Mouse (Mus musculus) gastrocnemius, adult 2 months (tissue): ENCODE measurements around the gene Scai. TPM values are rescaled to one million over a fixed set of nuclear protein-coding genes. Genes with fewer than 3 reads are reported as not detected.

Experiments used
- DNase-seq: peaks from one replicate; pipeline ENCODE4 v3.0.0; 2022
- H3K27ac ChIP-seq: fragments of 200-600 bp; 2 replicates; pipeline ENCODE4 v1.8.1; 2022; ENCODE audit warnings: mild to moderate bottlenecking
- H3K4me3 ChIP-seq: fragments of 200-600 bp; 2 replicates; pipeline ENCODE4 v1.8.1; 2022; ENCODE audit warnings: mild to moderate bottlenecking, moderate library complexity
- CTCF ChIP-seq: fragments of 200-600 bp; IDR thresholded peaks from 2 replicates; pipeline ENCODE4 v1.8.1; 2022; ENCODE audit warnings: antibody characterized with exemption, mild to moderate bottlenecking, moderate library complexity
- intact Hi-C: fragments of 180-260 bp; cut with DNase I; formaldehyde crosslinking; loops from one replicate; pipeline ENCODE4 v1.15.1; 2025
- total RNA-seq, 2 experiments: library from RNA; stranded (reverse); gene quantifications; 2 replicates each; pipeline ENCODE4 v1.2.3; 2021

Scai gene
- total RNA-seq, 2 experiments from 2014 or later = 2.7 to 3.0 TPM

DNA sequence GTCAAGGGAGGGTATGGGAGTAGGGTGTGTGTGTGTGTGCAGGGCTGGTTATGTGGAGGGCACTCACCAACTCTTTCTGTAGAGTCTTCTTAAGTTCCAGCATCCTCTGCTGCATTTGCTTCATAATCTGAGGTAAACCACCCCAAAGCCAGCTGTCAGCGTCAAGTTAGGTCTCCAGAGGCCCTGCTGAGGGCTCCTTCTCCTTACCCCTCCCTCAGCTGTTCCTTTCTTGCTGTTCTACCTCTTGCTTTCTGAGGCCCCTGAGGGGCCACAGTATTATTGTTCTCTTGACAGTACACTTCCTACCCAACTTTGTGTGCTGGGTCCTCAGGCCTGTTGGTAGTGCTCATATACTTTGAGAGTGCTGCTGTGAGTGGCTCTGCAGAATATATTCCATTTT, 170.5 kb downstream of the Scai start:
- Histone ChIP-seq H3K27ac (no peak overlapping the region), H3K4me3 (no peak overlapping the region)
- intact Hi-C loops = no loop called here
- DNase-seq = no peak
- no peak for TF ChIP-seq CTCF

DNA sequence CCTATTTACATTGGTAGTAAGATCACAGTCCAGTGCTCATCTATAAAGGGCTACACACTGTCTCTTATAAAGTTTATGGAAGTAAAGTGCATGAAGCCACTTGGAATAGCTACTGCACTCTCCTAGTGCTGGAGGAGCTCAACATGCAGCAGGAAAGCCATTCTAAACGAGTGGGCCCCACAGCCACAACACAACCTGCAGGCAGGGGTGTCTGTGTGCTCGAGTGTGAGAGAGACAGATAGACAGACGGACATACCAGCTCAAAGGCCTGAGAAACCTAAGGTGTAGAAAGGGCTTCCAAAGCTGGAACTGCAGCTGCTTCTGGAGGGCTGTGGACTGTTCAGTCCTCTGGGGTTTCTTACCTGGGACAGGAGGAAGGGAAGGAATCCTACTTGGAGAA, 174.0 kb downstream of the Scai start:
- no peak overlapping the region for H3K4me3 ChIP-seq
- H3K27ac ChIP-seq = no peak overlapping the region
- no peak for DNase-seq
- intact Hi-C loops = loop anchor here (2.0 to 10.0 kb wide), 2 partner anchors 46 to 1632 kb away; no protein-coding TSS in a partner anchor
- TF ChIP-seq CTCF = no peak

Other genes starting within 250 kb of the Scai start
- gene Wdr38, start 193.3 kb downstream of the Scai start, total RNA-seq = under 1 TPM in 1 of 2 experiments, not detected in 1; 0.08 TPM
- 100 to 1,000 TPM; 109 to 118 TPM for gene Arpc5l, start 185.4 kb downstream of the Scai start, total RNA-seq
- 100 to 1,000 TPM; 264 to 300 TPM for gene Rpl35, start 185.1 kb downstream of the Scai start, total RNA-seq
- 10 to 100 TPM; 12.9 to 13.9 TPM for gene Golga1, start 125.2 kb downstream of the Scai start, total RNA-seq
- 10 to 100 TPM; 58.7 to 68.5 TPM for gene Ppp6c, start 35.7 kb upstream of the Scai start, total RNA-seq